Mouse (Mus musculus) brain, adult 2 months (tissue): ENCODE results near the gene Plppr1.
A peak's percentile ranks its signal among the peaks of the same experiment; 100 is the strongest.
"Not testable (repeated sequence)": the region's sequence is repeated elsewhere in the genome, so short reads cannot be mapped to it uniquely, and the experiment has no call there.

Experiments used
- DNase-seq: peaks from one replicate; pipeline ENCODE4 v3.0.0; 2011; ENCODE audit warnings: low read depth, low spot score

Gene Plppr1

DNA sequence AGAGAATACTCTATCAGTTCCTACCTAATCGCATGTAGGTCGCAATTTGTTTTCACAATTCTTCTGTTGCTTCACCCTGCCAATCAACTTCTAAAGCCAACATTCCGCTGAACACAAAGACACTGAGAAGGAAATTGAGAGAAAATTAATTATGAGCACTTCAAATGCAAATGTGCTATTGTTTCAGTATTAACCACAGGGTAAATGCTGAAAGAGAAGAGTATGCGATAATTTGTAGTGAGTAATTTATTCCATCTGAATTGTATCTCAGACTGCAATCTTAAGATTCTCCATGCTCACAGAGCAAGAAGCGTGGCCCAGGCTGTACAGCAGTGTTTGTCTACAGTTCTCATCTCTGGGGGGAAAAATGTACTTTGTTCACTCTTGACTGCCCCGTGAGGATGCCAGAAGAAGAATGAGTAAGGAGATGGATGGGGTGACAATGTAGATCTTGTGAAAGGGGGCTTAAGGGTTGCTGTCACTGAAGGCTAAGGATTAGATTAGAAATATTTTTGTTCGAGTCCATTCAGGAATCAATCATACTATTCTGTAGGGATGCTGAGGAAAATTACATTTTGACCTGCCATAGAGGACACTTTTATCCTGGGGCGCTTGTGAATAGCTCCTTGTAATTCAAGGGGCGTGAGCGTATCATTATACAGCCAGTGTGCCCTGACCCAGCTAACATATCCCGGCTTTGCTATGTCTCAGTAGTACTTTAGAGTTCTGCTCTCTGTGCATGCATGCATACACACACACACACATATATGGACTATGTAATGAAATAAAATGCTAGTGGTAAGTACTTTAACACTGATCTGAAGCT lies 173.3 kb downstream of the Plppr1 start:
- DNase-seq, result no peak

DNA sequence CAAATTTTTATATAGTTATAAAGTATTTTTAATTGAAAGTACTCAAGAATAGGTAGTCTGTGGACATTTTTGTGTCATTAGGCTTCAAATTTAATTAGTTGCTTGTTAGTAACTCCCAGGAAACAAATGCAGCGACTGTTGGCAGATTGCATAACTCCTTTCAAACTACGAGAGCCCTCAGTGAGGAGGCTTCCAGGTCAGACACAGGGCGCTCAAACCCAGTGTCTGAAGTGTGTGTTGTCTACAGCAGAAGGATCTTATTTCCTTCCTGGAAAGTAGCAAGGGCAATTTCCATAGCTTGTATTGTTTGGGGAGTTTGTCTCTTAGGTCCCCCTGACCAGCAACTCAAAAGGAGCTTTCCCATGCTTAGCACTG lies 173.9 kb downstream of the Plppr1 start:
- DNase-seq, result no peak

DNA sequence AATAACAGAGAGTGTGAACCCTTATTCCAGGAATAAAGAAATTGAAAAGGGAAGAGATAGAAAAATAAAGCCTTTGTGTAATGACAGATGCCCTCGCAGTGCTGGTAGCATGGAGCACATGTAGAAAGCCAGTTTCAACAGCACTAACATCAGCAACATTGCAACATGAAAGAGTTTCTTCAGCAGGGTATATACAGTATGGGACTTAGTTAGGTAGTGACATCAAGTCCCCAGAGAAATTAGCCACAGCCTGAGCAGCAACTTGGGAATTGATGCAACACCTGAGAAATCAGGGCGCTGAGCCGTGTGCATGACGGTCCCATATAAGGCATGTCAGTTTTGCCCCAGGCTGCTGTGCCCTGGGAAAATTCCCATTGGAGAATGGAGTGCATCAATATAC lies 179.0 kb downstream of the Plppr1 start:
- DNase-seq, result no peak

DNA sequence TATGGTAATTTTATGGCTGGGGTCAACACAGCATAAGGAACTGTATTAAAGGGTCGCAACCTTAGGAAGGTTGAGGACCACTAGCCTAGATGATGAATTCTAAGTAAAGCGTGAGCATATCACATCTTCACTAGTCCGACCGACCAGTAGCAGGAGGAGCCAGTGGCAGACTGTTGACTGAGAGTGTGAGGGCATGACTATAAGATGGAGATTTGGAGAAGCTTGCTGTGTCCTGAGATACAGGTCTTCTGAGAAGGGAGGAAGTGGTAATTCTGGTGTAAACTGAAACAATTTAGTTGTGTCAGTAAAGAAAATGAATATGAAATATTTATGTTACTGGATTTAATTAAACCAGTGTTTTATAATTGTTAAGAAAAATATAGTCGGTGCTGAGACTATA lies 180.4 kb downstream of the Plppr1 start:
- no peak for DNase-seq

DNA sequence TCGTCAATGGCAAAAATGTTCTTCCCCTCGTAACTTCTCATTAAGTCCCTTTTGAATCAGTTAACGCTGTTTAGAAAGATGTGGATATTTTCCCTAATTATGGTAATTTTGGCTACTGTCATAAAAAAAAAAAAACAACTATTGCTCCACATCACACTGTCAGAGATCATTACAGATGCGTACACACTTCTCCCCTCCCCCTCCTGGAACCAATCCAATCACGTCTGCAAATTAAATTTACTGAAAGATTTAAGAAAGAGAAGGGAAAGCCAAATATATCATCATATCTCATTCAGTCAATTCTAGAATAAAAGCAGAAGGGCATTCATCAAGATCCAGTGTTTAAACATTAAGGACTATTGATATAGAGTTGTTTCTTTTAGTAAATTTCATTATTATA lies 185.7 kb downstream of the Plppr1 start:
- no peak for DNase-seq

DNA sequence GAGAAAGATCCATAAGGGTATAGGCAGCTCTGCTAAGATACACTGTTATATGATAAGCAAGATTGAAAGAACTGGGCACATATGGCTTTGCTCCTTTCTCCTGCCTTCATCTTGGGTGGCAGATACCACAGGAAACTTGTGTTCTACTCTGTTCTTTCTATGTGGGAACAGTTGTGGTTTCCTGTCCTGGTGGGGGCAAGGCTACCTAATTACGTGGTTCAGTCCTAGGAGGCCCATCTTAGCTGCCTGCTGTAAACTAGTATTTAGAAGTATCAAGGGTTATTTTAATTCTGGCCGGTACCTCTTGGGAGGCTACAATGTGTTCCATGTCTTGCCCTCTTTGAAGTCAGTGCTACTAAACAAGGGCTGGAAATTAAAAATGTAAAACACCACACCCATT lies 186.2 kb downstream of the Plppr1 start:
- no peak for DNase-seq

DNA sequence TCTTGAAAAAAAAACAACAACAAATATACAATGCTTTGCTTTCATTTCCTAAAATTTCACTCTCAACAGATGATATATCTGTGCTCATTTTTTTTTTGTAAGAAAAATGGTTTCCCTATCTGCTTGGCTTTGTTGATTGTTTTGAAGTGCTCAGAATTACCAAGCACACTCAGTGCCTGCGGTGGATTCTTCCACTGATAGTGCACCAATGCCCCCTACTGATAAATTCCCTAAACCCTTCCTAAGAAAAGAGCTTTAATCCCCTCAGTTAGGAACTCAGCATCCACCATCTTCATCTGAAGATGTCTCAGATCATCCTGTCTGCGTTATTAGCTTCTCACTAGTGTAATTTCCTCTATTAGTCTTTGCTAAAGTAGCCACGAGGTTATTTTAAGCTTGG lies 192.2 kb downstream of the Plppr1 start:
- DNase-seq, result peak; percentile 67

DNA sequence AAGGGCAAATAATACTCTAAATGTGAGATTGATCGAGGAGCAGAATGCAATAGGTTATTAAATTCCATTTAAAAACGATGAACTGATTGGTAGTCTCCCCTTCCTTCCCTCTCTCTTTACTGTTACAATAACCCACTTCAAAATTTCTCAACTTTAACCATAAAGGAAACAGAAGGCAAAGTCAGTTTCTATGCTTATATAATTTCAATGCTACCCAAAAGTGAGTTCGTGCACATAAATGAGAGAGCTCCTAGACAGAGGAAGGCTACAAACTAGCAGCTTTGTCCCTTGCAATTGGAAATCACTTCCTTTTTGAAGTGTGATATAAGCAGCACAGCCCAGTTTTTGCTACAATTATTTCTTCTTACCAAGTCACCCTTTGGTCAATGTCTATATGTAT lies 193.1 kb downstream of the Plppr1 start:
- no peak for DNase-seq

DNA sequence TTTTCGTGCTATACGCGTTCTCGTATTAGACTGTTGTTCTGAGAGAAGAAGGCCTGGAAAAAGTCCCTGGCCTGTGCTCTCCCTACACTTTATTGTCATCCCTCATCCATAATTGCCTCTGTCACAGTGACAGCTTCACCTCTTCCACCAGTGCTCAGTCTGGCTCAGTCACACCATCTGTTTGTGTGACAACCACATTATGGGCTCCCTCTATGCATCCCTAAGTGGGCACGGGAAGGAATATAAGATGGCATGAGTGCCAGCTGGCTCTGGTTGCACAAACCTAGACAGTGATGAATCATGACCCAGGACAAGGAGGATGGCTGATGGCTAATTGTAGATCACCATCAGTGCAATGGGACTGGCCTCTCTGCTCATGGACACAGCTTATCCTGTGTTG lies 219.4 kb downstream of the Plppr1 start:
- peak; percentile 68 for DNase-seq

DNA sequence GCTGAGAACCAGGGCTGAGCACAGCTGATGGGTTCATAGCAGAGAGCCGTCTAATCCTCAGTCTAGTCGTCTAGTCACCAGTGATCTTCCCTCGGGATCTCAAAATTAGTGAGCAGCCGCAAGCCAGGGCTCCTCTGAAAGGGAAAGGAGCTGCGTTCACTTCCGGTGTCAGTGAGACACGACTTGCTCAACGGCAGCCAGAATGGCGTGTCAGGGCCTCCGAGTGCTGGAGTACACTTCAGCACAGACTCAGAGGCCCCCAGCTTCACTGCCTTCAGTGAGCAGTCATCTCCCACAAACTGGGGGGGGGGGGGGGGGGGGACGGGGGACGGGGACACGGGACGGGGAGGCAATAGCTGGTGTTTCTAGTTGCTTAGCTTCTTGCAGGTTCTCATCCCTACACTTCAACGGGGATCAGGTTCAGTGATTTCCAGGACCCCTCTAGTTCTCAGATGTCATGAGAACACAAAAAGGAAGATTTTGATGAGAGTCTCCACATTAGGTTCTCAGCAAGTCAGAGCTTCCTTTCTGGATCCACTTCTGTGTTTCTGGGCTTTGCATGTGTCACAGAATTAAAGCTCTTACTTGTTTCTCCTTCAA lies 225.7 kb downstream of the Plppr1 start:
- DNase-seq, result no peak

DNA sequence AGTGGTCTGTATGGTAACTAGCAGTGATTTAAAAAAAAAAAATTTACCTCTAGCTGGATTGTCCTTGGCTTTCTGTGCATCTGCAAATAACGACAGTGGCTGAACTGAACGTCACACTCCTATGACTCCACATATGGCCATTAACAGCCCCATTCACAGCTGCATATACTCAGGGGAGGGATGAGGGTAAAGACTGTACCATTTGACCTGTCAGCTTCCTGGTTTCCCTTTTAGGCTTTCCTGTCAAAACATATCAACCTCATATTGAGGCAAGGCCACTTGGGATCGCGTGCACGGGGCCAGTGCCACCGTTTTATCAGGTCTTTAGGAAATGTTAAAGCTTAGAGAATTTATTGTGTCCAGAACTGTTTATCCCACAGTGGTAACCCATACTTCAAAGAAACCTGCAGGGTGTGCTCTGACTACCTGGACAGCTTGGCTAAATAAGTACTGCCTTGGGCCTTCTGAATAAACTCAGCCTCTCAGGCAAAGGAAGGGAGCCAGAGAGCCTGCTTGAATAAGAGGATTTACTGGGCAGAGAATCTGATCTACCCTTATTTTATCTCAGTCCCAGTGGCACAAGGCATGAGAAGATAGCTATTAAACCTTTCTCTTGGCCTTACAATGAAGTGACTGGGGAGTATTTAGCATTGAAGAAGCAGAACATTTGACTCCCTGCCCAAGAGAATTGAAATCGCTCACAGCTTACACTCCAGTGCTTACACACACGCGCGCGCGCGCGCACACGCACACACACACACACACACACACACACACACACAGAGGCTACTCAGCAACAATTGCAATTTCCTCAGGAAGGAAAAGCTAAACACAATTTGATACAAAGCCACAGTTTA lies 226.5 kb downstream of the Plppr1 start:
- peak; percentile 42 for DNase-seq

DNA sequence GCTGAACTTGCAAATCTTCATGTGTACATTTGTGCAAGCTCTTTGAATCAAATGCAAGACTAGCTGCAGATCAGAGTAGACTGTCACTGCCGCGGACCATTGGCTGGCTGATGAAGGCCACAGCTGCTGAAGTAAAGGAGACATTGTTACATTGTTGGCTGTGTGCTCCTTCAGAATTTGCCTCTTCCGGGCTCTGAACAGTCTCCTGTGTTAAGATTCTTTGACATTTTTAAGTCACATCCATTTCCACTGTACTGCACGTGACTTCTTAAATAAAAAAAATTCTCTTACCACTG lies 227.1 kb downstream of the Plppr1 start:
- DNase-seq, result peak; percentile 58

DNA sequence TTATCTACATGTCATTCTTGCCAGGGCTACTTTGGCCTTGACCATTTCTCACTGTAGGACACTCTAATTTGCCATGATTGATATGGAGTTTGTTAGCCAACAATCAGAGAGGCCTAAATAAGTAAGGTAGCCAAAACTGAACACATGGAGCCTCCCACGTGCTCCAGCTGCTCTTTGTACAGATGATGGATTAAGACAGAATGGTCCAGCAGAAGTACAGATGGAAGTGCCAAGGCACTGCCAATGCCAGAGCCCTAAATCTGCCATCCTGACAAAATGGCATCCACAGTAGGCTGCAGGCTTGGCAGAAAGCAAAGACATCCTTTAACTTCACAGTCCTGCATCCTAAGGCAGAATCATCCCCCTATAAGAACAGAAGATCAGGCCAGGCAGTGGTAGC lies 237.4 kb downstream of the Plppr1 start:
- DNase-seq, result peak; percentile 38

DNA sequence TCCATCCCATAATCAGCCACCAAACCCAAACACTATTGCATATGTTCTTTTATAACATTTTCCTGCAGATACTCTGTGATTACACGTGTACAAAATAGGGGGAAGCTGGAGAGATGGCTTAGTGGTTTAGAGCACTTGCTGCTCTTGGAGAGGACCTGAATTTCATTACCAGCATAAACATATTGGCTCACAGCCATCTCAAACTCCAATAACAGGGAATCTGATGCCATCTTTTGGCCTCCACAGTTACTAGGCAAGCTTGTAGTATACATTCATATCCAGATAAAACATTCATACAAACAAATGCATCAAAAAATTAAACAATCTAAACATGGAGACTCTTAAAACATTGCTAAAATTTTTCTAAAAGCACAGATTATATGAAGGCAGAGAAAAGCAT lies 240.5 kb downstream of the Plppr1 start:
- no peak for DNase-seq

DNA sequence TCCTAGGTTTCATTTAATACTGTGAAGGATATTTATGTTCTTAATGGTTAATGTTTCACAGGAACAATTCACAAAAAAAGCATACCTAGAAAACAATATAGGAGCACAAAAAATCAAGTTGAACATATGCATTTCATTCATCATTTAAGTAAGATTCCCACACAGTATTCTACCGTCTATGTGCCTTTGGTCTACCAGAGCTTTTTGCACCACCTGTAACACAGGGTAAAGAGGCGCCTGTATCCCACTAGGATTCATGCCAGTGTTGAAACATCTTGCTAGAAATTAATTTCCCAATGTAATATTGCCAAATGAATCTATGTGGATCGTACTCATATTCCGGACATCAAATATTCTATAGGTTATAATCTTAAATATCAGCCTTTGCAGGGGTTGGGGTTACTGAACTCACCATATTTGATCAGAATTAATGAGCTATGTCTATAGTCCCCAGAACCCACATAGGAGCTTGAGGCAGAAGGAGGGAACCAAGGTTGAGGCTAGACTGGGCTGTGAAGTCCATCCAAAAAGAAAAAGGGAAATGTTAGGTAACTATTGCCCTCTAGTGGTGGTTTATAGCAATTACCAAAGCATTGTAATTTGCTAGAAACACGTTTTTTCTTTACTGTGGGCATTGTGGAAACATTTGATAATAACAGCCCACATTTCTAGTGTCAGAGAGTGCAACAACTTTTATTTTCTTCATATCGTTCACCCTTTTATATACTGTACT lies 263.0 kb downstream of the Plppr1 start:
- DNase-seq, result peak; percentile 62

DNA sequence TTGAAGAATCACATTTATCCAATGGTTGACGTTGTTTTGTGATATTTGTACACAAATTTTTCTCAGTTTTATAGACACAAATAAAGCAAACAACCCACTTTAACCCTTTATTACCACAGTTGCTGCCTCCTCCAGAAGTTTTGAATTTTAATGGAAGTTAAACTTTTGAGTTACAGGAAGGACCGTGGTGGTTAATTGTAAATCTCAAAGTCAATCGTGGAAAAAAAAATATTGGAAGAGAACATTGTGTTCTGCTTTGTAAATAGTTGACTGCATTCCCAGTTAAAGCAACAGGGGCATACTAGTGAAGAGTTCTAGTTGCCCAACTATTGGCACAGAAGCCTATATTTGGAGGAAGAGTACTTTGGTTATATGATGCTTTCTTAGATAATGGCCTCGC lies 278.9 kb downstream of the Plppr1 start:
- not testable (repeated sequence) for DNase-seq

DNA sequence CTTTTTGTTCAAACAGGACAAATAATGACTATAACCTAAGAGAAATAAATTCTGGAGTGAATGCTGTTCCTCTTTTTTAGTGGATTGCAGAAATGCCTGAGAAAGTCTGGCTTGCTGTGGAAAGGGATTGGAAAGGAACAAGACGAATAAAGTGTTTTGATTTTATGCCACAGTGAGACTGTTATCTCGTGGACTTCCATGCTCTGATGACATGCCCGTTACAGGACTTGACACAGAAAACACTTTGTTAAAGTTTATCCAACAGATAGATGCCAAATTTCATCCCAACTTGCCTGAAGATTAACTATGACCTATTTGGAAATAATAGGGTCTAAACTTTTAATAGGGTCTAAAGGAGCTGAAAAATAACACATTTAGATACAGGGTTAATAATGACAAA lies 281.0 kb downstream of the Plppr1 start:
- DNase-seq, result not testable (repeated sequence)

DNA sequence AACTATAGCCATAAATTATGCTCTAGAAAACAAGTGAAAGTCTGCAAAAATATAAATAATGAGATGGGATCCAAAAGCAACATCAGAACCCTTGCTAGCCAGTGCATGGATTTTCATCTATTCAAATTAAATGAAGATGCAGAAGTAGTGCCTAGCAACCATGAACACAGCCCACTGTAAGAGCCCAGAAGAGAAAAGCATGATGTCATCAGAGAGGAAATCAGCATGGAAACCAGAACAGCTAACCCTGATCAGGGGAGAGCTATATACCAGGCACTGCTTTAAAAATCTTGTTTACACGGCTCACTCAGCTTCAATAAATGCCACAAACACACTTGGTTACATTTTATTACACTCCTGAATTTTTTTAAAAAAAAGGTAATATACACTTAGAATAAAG lies 288.9 kb downstream of the Plppr1 start:
- not testable (repeated sequence) for DNase-seq

DNA sequence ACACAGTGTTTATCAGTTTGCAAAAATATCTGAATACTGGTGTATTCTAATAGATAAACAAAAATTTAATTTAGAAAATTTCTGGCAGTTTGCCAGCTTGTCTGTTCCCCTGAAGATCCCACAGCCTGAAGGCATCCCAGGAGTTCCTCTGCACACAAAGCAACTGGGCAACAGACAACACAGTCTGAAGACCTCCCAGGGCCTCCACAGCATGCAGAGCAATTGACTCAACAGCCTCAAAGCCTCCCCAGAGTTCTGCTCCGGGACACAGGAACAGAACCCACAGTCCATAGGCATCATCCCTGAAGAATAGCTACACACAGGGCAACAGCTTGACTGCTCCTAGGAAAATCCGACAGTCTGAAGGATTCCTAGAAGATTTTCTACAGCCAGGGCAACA lies 289.6 kb downstream of the Plppr1 start:
- peak; percentile 0 for DNase-seq

DNA sequence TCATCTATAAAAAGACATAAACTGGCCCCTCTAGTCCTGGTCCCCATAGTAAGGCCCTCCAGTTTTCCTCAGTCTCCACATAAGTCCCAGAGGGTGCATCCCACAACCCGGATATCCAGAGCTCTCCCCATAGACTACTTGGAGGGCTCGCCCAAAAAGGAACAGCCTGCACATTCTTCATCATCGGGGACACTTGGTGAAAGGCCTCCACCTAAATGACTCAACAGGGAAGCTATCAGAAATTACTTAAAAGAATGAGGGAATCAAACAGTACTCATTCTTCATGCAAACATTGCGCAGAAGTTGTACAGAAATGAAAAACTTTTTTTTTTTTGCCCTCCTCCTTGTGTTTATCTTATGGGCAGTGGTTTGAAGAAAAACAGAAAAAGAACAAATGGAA lies 291.4 kb downstream of the Plppr1 start:
- no peak for DNase-seq

DNA sequence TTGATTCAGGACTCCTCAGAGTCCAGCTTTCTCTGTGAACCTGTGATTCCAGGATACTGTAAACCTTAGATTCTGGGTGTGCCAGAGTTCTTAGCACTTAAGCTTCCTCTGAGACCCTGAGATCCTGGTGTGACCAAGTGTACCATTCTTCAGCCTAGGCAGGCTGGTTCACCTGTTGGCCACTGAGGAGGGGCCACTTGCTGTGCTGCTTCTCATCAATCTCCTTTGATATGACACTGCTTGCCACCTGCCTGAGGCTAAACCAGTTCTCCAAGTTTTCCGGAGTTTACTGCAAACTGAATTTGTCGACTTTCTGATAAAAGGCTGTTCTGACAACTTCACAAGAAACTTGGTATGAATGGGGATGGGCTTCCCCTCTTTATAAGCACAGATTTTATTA lies 298.0 kb downstream of the Plppr1 start:
- no peak for DNase-seq

DNA sequence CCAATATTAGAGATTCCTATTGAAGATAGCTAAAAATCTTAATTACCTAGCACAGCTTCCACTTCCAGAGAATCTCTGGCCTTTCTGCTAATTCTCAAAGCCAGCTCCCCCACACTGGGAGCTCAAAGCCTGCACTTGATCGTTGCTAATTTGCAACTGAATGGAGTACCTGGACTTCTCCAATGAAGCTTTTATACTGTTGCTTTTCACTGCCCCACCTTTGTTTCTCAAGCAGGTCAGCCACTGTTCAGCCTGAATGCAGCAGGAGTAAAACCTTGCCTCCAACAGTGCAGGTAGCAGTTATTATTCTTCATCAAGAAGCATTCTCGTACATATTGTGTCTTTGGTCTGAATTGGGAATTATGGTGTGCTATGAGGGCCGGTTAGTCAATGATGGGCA lies 309.0 kb downstream of the Plppr1 start:
- not testable (repeated sequence) for DNase-seq
